Mouse (Mus musculus) left cerebral cortex, postnatal 4 days (tissue): ENCODE measurements around the gene Slc44a1. TPM values are rescaled to one million over a fixed set of nuclear protein-coding genes. Genes with fewer than 3 reads are reported as not detected.

ENCODE experiments used
- DNase-seq: peaks from one replicate; pipeline ENCODE4 v3.0.0-alpha.2; 2022
- intact Hi-C: fragments of 180-260 bp; cut with DNase I; formaldehyde crosslinking; loops from one replicate; pipeline ENCODE4 v1.15.1; 2025
- total RNA-seq, 2 experiments: library from RNA; stranded (reverse); gene quantifications; 2 replicates each; pipeline ENCODE4 v1.2.3; 2021

Gene Slc44a1
- total RNA-seq, 2 experiments from 2014 or later = 47.3 to 48.1 TPM

- intact Hi-C loops = no loop called here
- DNase-seq = no peak
These were observed 85.3 kb downstream of the Slc44a1 start for GRCm38 (mm10) chr4:53525503-53525902.

- intact Hi-C loops = no loop called here
These were observed 85.8 kb downstream of the Slc44a1 start for GRCm38 (mm10) chr4:53525994-53526393.

GRCm38 (mm10) chr4:53526446-53526845, 86.2 kb downstream of the Slc44a1 start:
- intact Hi-C loops = no loop called here
- DNase-seq = no peak

More at GRCm38 (mm10) chr4:53525994-53526393, 85.8 kb downstream of the Slc44a1 start:
- DNase-seq = no peak

GRCm38 (mm10) chr4:53535795-53536194, 95.6 kb downstream of the Slc44a1 start:
- DNase-seq = no peak
- intact Hi-C loops = no loop called here

- no peak for DNase-seq
- intact Hi-C loops = no loop called here
These were observed 96.9 kb downstream of the Slc44a1 start for GRCm38 (mm10) chr4:53537101-53537500.

GRCm38 (mm10) chr4:53537539-53537938, 97.3 kb downstream of the Slc44a1 start:
- intact Hi-C loops = no loop called here

GRCm38 (mm10) chr4:53538600-53538999, 98.4 kb downstream of the Slc44a1 start:
- intact Hi-C loops = no loop called here
- no peak for DNase-seq

More at GRCm38 (mm10) chr4:53537539-53537938, 97.3 kb downstream of the Slc44a1 start:
- DNase-seq = no peak

- no peak for DNase-seq
- intact Hi-C loops = loop anchor here (10.0 kb wide), 1 partner anchor 95 kb away; the partner anchor contains the start of gene Slc44a1
These were observed 99.7 kb downstream of the Slc44a1 start for GRCm38 (mm10) chr4:53539929-53540328.

GRCm38 (mm10) chr4:53543421-53543820, 103.2 kb downstream of the Slc44a1 start:
- no peak for DNase-seq
- intact Hi-C loops = loop anchor here (10.0 kb wide), 1 partner anchor 99 kb away; the partner anchor contains the start of gene Slc44a1

GRCm38 (mm10) chr4:53544889-53545288, 104.7 kb downstream of the Slc44a1 start:
- intact Hi-C loops = loop anchor here (10.0 kb wide), 1 partner anchor 100 kb away; the partner anchor contains the start of gene Slc44a1

GRCm38 (mm10) chr4:53547381-53547780, 107.2 kb downstream of the Slc44a1 start:
- intact Hi-C loops = loop anchor here (10.0 kb wide), 1 partner anchor 103 kb away; the partner anchor contains the start of gene Slc44a1
- DNase-seq = no peak

More at GRCm38 (mm10) chr4:53544889-53545288, 104.7 kb downstream of the Slc44a1 start:
- DNase-seq = no peak

GRCm38 (mm10) chr4:53549375-53549774, 109.2 kb downstream of the Slc44a1 start:
- DNase-seq = no peak
- intact Hi-C loops = loop anchor here (10.0 kb wide), 1 partner anchor 105 kb away; the partner anchor contains the start of gene Slc44a1

- no peak for DNase-seq
- intact Hi-C loops = no loop called here
These were observed 124.4 kb downstream of the Slc44a1 start for GRCm38 (mm10) chr4:53564618-53565017.

- DNase-seq = no peak
- intact Hi-C loops = no loop called here
These were observed 126.9 kb downstream of the Slc44a1 start for GRCm38 (mm10) chr4:53567065-53567464.

GRCm38 (mm10) chr4:53575558-53575957, 135.3 kb downstream of the Slc44a1 start:
- no peak for DNase-seq
- intact Hi-C loops = no loop called here

- intact Hi-C loops = no loop called here
- DNase-seq = no peak
These were observed 147.5 kb downstream of the Slc44a1 start for GRCm38 (mm10) chr4:53587676-53588075.

GRCm38 (mm10) chr4:53588936-53589335, 148.7 kb downstream of the Slc44a1 start:
- DNase-seq = no peak
- intact Hi-C loops = no loop called here

GRCm38 (mm10) chr4:53589466-53589865, 149.3 kb downstream of the Slc44a1 start:
- intact Hi-C loops = no loop called here
- DNase-seq = no peak

GRCm38 (mm10) chr4:53590163-53590562, 149.9 kb downstream of the Slc44a1 start:
- no peak for DNase-seq
- intact Hi-C loops = loop anchor here (5.0 to 10.0 kb wide), 3 partner anchors 208 to 555 kb away; no protein-coding TSS in a partner anchor

GRCm38 (mm10) chr4:53590691-53591447, 150.7 kb downstream of the Slc44a1 start:
- no peak for DNase-seq
- intact Hi-C loops = loop anchor here (5.0 to 10.0 kb wide), 3 partner anchors 209 to 556 kb away; no protein-coding TSS in a partner anchor

- no peak for DNase-seq
- intact Hi-C loops = loop anchor here (5.0 to 10.0 kb wide), 3 partner anchors 209 to 557 kb away; no protein-coding TSS in a partner anchor
These were observed 151.3 kb downstream of the Slc44a1 start for GRCm38 (mm10) chr4:53591536-53591935.

GRCm38 (mm10) chr4:53591941-53592340, 151.7 kb downstream of the Slc44a1 start:
- intact Hi-C loops = loop anchor here (5.0 to 10.0 kb wide), 3 partner anchors 210 to 557 kb away; no protein-coding TSS in a partner anchor
- DNase-seq = no peak
